Mouse (Mus musculus): ENCODE data around the gene Ube2d3.

The Ube2d3 gene

GRCm38 (mm10) chr3:135437758-135438495 is at the start of gene Ube2d3:
TSS of gene Ube2d3 (plus strand) at chr3:135438149.
- peak; percentile 100 for DNase-seq (ENCODE audit: low spot score)

- DNase-seq (ENCODE audit: low spot score): no peak
Measured at GRCm38 (mm10) chr3:135393186-135393585, 44.8 kb upstream of the Ube2d3 start.

- DNase-seq (ENCODE audit: low spot score): no peak
Measured at GRCm38 (mm10) chr3:135395085-135395484, 42.9 kb upstream of the Ube2d3 start.

GRCm38 (mm10) chr3:135396081-135396480 is 41.9 kb upstream of the Ube2d3 start:
- no peak for DNase-seq (ENCODE audit: low spot score)

- no peak for DNase-seq (ENCODE audit: low spot score)
Measured at GRCm38 (mm10) chr3:135397112-135397511, 40.8 kb upstream of the Ube2d3 start.

GRCm38 (mm10) chr3:135402201-135402658 is 35.7 kb upstream of the Ube2d3 start:
- DNase-seq (ENCODE audit: low spot score): peak; percentile 74

GRCm38 (mm10) chr3:135403211-135403610 is 34.7 kb upstream of the Ube2d3 start:
- DNase-seq (ENCODE audit: low spot score): no peak

GRCm38 (mm10) chr3:135403856-135404255 is 34.1 kb upstream of the Ube2d3 start:
- no peak for DNase-seq (ENCODE audit: low spot score)

GRCm38 (mm10) chr3:135404599-135404998 is 33.4 kb upstream of the Ube2d3 start:
- DNase-seq (ENCODE audit: low spot score): no peak

GRCm38 (mm10) chr3:135407351-135407750 is 30.6 kb upstream of the Ube2d3 start:
- no peak for DNase-seq (ENCODE audit: low spot score)

GRCm38 (mm10) chr3:135409219-135409618 is 28.7 kb upstream of the Ube2d3 start:
- no peak for DNase-seq (ENCODE audit: low spot score)

- DNase-seq (ENCODE audit: low spot score): no peak
Measured at GRCm38 (mm10) chr3:135411056-135411455, 26.9 kb upstream of the Ube2d3 start.

- no peak for DNase-seq (ENCODE audit: low spot score)
Measured at GRCm38 (mm10) chr3:135411824-135412223, 26.1 kb upstream of the Ube2d3 start.

- no peak for DNase-seq (ENCODE audit: low spot score)
Measured at GRCm38 (mm10) chr3:135417245-135417644, 20.7 kb upstream of the Ube2d3 start.

- no peak for DNase-seq (ENCODE audit: low spot score)
Measured at GRCm38 (mm10) chr3:135417799-135418198, 20.1 kb upstream of the Ube2d3 start.

GRCm38 (mm10) chr3:135420542-135421309 is 17.2 kb upstream of the Ube2d3 start:
- no peak for DNase-seq (ENCODE audit: low spot score)

GRCm38 (mm10) chr3:135421310-135421594 is 16.7 kb upstream of the Ube2d3 start:
- no peak for DNase-seq (ENCODE audit: low spot score)

- no peak for DNase-seq (ENCODE audit: low spot score)
Measured at GRCm38 (mm10) chr3:135422232-135422855, 15.6 kb upstream of the Ube2d3 start.

- peak; percentile 85 for DNase-seq (ENCODE audit: low spot score)
Measured at GRCm38 (mm10) chr3:135422856-135423607, 14.9 kb upstream of the Ube2d3 start.

GRCm38 (mm10) chr3:135423608-135424212 is 14.2 kb upstream of the Ube2d3 start, which contains the start of gene Cisd2:
TSS of gene Cisd2 (minus strand) at chr3:135423925.
- DNase-seq (ENCODE audit: low spot score): no peak

GRCm38 (mm10) chr3:135436901-135437616 is 890 bp upstream of the Ube2d3 start:
- no peak for DNase-seq (ENCODE audit: low spot score)

Measured in testis, postnatal 14 days (tissue).